Mouse (Mus musculus): ENCODE results near the gene Erg.

Gene Erg

GRCm38 (mm10) chr16:95447896-95448295 lies 138.5 kb downstream of the Erg start:
- in situ Hi-C loops (cut with MboI, MseI): no loop called here

- in situ Hi-C loops (cut with MboI, MseI): no loop called here
These were observed 140.0 kb downstream of the Erg start for GRCm38 (mm10) chr16:95446368-95446767.

GRCm38 (mm10) chr16:95442023-95442422 lies 144.4 kb downstream of the Erg start:
- in situ Hi-C loops (cut with MboI, MseI): no loop called here

DNA sequence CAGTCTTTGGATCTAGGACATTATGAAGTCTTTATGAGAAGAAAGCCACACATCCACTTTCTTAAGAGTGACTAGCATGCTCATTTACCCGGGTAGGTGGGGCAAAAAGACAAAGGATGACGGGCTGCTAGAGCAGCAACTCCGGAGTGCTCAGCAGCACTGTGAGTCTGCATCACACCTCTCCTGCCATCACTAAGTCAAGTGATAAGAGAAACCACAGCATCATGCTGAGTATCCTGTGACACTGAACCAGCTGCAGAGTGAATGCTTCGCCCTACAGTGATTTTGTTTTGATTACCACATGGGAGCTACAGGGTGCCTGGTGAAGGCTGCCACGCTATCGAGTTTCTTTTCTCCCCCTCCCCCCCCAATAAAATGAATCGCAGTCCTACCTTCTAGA lies 145.2 kb downstream of the Erg start:
- in situ Hi-C loops (cut with MboI, MseI): no loop called here

DNA sequence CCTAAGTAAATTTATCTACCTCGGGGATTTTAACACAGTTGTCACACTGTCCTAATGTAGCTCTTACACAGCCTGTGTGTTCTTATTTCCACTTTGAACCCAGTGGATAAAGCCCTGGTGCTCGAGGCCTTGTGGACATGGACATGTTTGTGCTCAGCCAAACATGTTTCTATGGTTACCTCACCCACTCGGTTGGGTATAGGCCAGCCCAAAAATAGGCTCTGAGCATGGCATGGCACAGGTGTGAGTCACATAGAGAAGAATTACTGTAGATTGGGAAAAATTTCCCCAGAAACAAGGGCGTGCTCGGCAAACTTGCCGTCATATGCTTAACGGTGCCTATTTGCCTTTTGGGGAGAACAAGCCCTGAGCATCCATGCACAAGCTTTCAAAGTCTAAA lies 146.1 kb downstream of the Erg start:
- in situ Hi-C loops (cut with MboI, MseI): no loop called here

GRCm38 (mm10) chr16:95439794-95440193 lies 146.6 kb downstream of the Erg start:
- in situ Hi-C loops (cut with MboI, MseI): no loop called here

GRCm38 (mm10) chr16:95438848-95439540 lies 147.4 kb downstream of the Erg start:
- in situ Hi-C loops (cut with MboI, MseI): no loop called here

DNA sequence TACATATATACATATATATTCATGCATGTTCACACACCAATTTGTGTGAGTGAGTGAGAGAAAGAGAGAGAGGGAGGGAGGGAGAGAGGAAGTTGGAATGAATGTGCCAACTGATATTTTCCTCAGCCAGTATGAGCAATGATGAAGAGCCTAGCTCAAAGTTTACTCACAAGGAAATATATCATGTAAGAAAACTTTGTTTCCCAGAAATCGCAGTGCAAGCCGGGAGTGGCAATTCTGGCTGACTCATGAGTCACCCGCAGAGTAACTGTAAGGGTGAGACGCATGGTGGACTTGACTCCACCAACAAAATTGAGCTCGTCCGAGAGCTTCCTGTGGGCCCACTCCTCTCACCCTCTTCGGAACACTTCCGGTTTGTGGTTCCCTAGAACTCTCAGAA lies 149.8 kb downstream of the Erg start:
- in situ Hi-C loops (cut with MboI, MseI): no loop called here

- in situ Hi-C loops (cut with MboI, MseI): no loop called here
These were observed 150.3 kb downstream of the Erg start for GRCm38 (mm10) chr16:95436051-95436450.

DNA sequence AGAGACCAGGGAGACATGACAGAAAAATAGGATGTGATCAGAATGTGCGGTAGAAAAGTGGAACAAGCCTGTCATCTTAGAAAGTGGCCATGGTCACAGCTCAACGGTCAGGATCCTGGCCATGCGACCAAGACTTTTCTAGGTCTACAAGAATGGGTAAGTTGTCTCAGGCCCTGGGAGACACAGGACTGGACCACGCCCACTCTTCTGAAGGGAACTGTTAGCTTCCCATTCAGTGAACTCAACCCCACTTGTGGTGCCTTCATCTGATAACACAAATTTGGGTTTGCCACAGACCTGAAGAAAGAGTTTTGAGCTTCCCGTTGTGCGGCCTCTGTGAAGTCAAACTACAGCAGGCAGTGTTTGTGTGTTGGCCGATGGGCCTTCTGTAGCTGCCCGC lies 152.0 kb downstream of the Erg start:
- in situ Hi-C loops (cut with MboI, MseI): no loop called here

- in situ Hi-C loops (cut with MboI, MseI): no loop called here
These were observed 153.8 kb downstream of the Erg start for GRCm38 (mm10) chr16:95432540-95432971.

- in situ Hi-C loops (cut with MboI, MseI): no loop called here
These were observed 156.5 kb downstream of the Erg start for GRCm38 (mm10) chr16:95429851-95430250.

DNA sequence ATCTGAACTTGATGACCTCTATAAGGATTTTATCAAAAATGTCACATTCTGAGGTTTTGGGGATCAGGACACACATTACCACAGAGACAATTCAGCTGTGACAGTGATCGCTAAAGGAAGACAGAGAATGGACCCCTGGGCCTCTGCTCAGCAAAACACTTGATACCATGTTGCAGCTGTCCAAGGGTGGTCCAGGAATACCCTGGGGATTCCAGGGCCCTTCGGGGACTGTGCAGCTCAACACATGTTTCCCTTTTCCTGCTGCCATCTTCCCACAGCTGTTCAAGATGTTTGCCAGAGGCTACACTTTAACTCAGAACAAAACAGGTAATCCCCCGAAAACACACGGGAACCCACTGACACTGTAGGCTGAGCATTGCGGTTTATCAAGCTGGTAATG lies 158.2 kb downstream of the Erg start:
- in situ Hi-C loops (cut with MboI, MseI): no loop called here

GRCm38 (mm10) chr16:95427512-95427911 lies 158.9 kb downstream of the Erg start:
- in situ Hi-C loops (cut with MboI, MseI): no loop called here

DNA sequence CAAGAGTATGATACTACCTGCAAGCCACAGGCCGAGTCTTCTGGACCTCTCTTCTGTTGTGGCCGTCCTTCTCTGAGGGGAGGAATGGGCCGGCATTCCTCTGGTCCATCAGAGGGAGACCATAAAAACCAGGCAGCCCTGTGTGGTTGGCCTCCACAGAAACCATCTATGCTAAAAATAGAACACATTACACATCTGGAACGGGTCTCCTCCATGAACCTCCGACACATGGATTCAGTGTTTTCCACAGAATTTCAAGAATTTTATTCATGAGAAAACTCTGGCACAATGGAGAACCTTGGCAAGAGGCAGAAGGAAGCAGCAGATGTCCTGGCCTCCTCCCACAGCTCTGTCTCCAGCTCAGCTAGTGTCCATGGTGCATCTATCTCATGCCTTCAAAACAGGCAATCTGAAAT lies 163.7 kb downstream of the Erg start:
- in situ Hi-C loops (cut with MboI, MseI): no loop called here

DNA sequence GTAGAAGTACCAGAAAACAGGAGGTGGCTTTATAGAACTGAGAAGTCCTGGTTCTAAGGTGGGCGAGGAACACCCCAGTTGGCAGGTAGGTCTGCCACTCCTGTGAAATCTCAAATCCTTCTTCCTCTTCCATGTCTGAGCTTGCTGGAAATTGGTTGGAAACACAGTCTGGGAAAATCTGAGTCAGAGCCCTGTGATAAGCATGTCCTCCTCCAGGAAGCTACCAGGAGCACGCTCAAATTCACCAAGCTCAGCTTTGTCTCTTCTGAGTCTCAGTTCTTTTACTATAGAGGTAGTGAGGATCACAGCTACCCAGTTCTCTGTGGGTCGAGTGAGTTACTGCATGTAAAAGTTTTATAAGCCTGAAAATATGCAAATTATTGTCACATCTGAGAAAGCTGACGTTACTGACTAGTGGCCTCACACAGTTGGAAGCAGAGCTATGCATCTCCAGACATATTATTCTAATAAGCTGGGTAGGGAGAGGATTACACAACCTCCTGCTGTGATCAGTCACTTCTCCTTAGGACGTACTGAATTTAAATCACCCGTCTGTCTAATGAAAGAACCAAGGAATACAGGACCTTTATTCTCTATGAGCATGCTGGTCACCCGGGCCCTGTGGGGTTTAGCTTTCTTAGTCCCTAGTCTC lies 165.0 kb downstream of the Erg start:
- in situ Hi-C loops (cut with MboI, MseI): no loop called here

GRCm38 (mm10) chr16:95415921-95416320 lies 170.5 kb downstream of the Erg start:
- in situ Hi-C loops (cut with MboI, MseI): no loop called here

DNA sequence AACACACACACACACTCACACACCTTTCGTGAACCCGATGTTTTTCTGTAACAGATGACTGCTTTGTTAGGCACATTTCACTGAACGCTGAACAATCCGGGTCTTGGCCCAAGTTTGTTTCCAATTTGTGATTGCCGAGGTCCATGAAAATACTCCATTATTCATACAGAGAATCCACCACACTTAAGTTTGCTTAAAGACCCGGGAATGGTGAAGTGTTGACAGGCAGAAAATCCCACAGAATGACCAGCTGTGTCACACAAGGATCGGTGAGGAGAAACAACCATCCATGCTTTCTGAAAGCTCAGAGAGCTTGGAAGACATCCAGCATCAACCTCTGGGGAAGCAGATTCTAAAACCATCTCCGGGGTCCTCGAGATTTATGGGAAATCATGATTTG lies 171.0 kb downstream of the Erg start:
- in situ Hi-C loops (cut with MboI, MseI): no loop called here

DNA sequence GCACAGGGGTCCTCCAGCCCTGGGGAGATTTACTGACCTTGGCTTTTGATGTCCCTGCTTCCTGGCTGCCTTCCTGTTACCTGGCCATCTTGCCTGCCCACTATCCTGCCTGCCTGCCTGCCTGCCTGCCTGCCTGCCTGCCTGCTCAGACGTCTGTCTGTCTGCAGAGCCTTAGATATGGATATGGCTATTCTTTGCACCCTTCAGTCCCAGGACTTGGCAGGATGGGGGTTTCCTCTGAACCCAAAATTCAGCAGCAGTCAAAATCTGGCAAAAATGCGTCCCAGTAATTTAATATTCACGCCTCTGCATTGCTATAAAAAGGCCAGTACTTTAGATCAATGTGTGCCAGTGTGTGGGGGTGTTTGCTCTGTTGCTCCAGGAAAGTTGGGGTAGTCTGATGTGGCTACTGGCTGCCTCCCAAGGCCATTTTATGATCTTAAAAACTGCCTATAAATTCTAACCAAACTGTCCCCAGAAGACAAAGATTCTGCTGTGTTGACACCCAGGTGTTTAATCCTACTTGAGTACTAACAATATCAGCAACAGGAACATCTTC lies 172.9 kb downstream of the Erg start:
- in situ Hi-C loops (cut with MboI, MseI): no loop called here

DNA sequence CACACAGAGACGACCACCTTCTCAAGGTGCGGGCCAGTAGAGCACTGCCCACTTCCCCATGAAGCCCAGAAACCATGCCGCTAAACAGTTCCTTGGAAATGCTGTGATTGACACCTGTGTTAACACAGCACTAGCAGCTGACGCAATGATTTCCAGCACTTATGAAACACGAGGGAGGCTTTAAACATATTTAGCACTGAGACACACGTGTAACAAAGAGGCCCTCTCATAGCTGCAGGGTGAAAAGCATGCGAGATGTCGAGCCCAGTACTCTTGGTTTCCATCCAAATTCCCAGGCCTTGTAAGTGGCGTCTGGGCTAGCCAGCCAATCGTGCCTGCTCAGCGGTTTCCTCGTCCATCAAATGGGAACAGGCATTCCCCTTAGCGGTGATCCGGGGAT lies 178.3 kb downstream of the Erg start:
- in situ Hi-C loops (cut with MboI, MseI): no loop called here

GRCm38 (mm10) chr16:95405496-95405895 lies 180.9 kb downstream of the Erg start:
- in situ Hi-C loops (cut with MboI, MseI): no loop called here

GRCm38 (mm10) chr16:95403453-95403852 lies 182.9 kb downstream of the Erg start:
- in situ Hi-C loops (cut with MboI, MseI): no loop called here

DNA sequence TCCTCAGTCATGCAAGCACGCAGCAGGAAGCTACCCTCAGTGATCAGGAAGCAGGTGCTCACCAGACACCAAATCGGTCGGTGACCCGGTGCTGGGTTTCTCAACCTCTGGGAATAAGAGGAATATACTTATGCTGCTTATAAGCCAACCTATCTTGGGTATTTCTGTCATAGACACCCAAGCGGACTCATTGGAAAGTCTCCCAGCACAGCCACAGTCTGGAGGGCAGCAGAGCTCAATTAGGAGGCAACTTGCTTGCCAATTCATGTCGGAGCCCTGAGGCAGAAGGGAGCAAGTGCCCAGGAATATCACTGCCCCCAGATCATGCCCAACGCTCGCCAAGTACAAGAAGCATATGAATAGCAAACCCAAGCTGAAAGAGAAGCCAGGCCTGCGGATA lies 184.5 kb downstream of the Erg start:
- in situ Hi-C loops (cut with MboI, MseI): no loop called here
